Mouse (Mus musculus) heart, adult 2 months (tissue): ENCODE measurements around the gene Itih1. TPM values are rescaled to one million over a fixed set of nuclear protein-coding genes. Genes with fewer than 3 reads are reported as not detected.

Source experiments
- DNase-seq, 2 experiments: peaks; one replicate each; pipeline ENCODE4 v3.0.0; 2021
- H3K27ac ChIP-seq: fragments of 200-600 bp; 2 replicates; pipeline ENCODE4 v1.8.1; 2022
- H3K27me3 ChIP-seq: fragments of 200-500 bp; 2 replicates; pipeline ENCODE4 v1.6.1; 2012; ENCODE audit warnings: mild to moderate bottlenecking, low read length, inconsistent platforms, mixed read lengths; ENCODE audit not compliant: control insufficient read depth, insufficient read depth
- H3K36me3 ChIP-seq: fragments of 200-500 bp; 2 replicates; pipeline ENCODE4 v1.6.1; 2012; ENCODE audit warnings: low read length, inconsistent platforms; ENCODE audit not compliant: control insufficient read depth, insufficient read depth
- H3K4me1 ChIP-seq: fragments of 200-500 bp; 2 replicates; pipeline ENCODE4 v1.6.1; 2011; ENCODE audit warnings: low read length; ENCODE audit not compliant: control insufficient read depth, insufficient read depth
- H3K4me3 ChIP-seq: fragments of 200-600 bp; 2 replicates; pipeline ENCODE4 v1.8.1; 2022
- H3K79me2 ChIP-seq: fragments of 200-500 bp; replicated peaks from 2 replicates; pipeline ENCODE4 v1.6.1; 2012; ENCODE audit warnings: mild to moderate bottlenecking, inconsistent platforms, low read length, moderate library complexity, mixed read lengths; ENCODE audit not compliant: control insufficient read depth, insufficient read depth
- H3K9ac ChIP-seq: fragments of 200-500 bp; 2 replicates; pipeline ENCODE4 v1.6.1; 2012; ENCODE audit warnings: low read depth, mild to moderate bottlenecking, control low read depth, inconsistent platforms, low read length, mixed read lengths
- CTCF ChIP-seq: fragments of 200-600 bp; IDR thresholded peaks from 2 replicates; pipeline ENCODE4 v1.8.1; 2022; ENCODE audit warnings: antibody characterized with exemption, mild to moderate bottlenecking, moderate library complexity
- EP300 ChIP-seq: fragments of 200-500 bp; IDR thresholded peaks from 2 replicates; pipeline ENCODE4 v1.6.1; 2011; ENCODE audit warnings: low read depth, low read length, control low read depth; ENCODE audit not compliant: insufficient read depth
- POLR2A ChIP-seq: fragments of 200-500 bp; IDR thresholded peaks from 2 replicates; pipeline ENCODE4 v1.6.1; 2011; ENCODE audit warnings: mild to moderate bottlenecking, low read depth, low read length, control low read depth; ENCODE audit not compliant: insufficient read depth
- WGBS: fragments of 180-500 bp; shearing (Covaris S2); methylation state at CpG from one replicate; pipeline ENCODE4 v1.1.7; 2018; 5-methylcytosine and 5-hydroxymethylcytosine counted together
- intact Hi-C: fragments of 180-260 bp; cut with DNase I; formaldehyde crosslinking; loops from one replicate; pipeline ENCODE4 v1.15.1; 2025
- polyA plus RNA-seq: library from polyadenylated mRNA; depleted of rRNA; stranded (reverse); fragments of >200 nt; gene quantifications from 2 replicates; pipeline ENCODE4 v1.2.3, GENCODE M21; 2012
- total RNA-seq, 2 experiments: library from RNA; stranded (reverse); gene quantifications; 2 replicates each; pipeline ENCODE4 v1.2.3; 2021

The Itih1 gene
- total and polyA plus RNA-seq, 3 experiments = 0.04 TPM; not detected in 2

DNA sequence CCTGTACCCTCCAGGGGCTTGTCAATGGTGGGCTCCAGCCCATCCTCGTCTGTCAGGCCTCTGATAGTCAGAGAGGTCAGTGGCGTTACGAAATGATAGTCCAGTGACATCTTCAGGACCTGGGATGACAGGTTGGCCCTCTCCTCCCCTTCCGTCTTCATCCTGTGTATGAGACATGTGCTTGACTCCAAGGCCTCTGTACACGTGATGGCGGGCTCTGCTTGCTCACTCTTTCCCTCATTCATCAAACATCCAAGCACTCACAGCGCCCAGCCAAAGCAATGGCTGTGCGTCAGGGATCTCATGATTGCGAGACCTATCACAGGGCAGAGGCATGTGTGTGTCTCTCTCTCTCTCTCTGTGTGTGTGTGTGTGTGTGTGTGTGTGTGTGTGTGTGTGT, 9.7 kb downstream of the Itih1 start:
- WGBS = 79% methylated on average over 9 of the region's 9 CpGs

DNA sequence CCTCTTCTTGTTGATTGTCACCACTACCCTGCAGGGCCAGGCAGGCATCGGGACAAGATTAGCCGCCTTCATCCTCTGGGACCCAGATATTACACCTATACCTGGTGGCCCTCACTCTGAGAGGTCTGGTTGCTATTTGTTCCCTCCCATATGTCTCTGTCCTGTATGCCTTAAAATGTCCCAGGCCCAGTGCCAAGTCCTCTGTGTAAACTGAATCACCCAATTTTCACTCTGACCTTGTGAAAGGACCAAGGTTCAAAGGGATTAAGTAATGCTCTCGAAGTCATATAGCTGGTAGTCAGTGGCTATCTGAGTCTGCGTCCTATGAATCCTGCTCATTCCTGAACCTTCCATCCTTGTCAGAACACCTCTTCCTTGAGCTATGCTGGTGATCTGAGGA, 12.7 kb downstream of the Itih1 start:
- H3K79me2 ChIP-seq = no peaks in the 10 kb centered on the region
- H3K4me1 ChIP-seq = no peaks in the 10 kb centered on the region
- no peak for DNase-seq
- no peaks in the 10 kb centered on the region for H3K36me3 ChIP-seq
- intact Hi-C loops = no loop called here
- H3K27ac ChIP-seq = no peak overlapping the region
- H3K9ac ChIP-seq = no peak overlapping the region
- TF ChIP-seq EP300 (no peak), POLR2A (no peak), CTCF (no peak)
- WGBS = 85% methylated on average over 4 of the region's 4 CpGs
- H3K27me3 ChIP-seq = no peaks in the 10 kb centered on the region
- no peak overlapping the region for H3K4me3 ChIP-seq

More for the DNA sequence above, 9.7 kb downstream of the Itih1 start:
- no peak for DNase-seq
- no peak overlapping the region for H3K9ac ChIP-seq
- H3K4me1 ChIP-seq = no peaks in the 10 kb centered on the region
- H3K4me3 ChIP-seq = no peak overlapping the region
- no peaks in the 10 kb centered on the region for H3K27me3 ChIP-seq
- no peaks in the 10 kb centered on the region for H3K36me3 ChIP-seq
- TF ChIP-seq CTCF (no peak), EP300 (no peak), POLR2A (no peak)
- no peaks in the 10 kb centered on the region for H3K79me2 ChIP-seq
- H3K27ac ChIP-seq = no peak overlapping the region
- intact Hi-C loops = no loop called here

DNA sequence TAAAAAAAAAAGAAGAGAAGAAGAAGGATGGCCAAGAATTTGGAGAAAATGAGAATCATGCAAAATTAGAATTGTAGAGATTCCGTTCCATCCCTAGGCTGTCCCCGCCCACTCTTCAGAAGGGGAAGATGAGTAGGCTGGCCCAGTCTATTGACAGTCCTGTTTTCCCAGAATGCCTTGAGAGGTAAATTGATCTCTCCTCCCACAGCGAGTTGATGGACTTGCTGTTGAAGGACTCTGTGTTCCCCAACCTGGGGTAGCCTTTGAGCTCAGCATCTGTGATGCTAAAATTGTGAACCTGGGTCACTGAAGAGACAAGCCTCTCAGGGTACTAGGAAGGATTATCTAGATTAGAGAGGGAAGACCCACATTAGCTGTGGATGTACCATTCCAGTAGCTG, 17.6 kb downstream of the Itih1 start:
- intact Hi-C loops = no loop called here
- no peaks in the 10 kb centered on the region for H3K27me3 ChIP-seq
- H3K9ac ChIP-seq = no peak overlapping the region
- DNase-seq = no peak
- no peaks in the 10 kb centered on the region for H3K79me2 ChIP-seq
- H3K36me3 ChIP-seq = no peaks in the 10 kb centered on the region
- no peaks in the 10 kb centered on the region for H3K4me1 ChIP-seq
- no peak for TF ChIP-seq EP300
- no peak for TF ChIP-seq POLR2A
- TF ChIP-seq CTCF = no peak
- H3K27ac ChIP-seq = no peak overlapping the region
- 91% methylated on average over 3 of the region's 3 CpGs for WGBS
- no peak overlapping the region for H3K4me3 ChIP-seq

DNA sequence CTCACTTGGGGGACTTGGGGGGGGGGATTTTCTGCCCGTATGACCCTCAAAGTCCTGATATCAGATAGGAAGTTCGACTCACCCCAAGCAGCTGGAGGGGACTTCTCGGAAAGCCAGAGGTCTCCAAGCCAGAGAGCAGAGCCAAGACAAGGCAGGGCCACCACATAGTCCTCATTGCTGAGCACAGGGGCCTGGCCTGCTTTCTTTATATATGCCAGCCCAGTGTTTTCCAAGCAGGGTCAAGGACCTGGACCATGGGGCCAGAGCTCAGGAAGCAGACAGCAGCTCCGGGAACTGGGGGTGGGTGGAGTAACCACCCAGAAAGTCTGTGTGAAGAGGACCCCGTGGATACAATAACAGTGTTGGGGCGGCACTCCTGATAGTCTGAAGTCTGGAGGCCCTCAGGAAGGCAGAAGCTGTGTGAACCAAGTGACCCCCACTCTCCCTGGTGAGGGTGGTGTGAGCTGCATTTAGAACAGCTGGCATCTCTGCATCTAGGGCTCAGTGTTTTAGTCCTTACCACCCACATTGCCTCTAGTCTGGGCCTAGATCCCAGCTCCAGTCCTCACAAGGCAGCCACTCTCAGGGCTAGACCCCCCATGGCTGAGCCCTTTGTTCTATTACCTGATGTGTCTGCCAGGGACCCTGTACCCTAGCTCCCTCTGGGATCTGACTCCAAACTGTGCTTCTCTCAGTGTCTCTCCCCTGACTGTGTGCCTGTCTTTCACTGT, 19.5 kb downstream of the Itih1 start, which contains the start of gene Itih3:
Gene Itih3 (minus strand): TSS at position 386 of the 731 bp plus-strand sequence.
- Histone ChIP-seq H3K27me3 (no peaks in the 10 kb centered on the region), H3K4me3 (no peak within 1 kb of the TSS), H3K27ac (no peak within 1 kb of the TSS), H3K4me1 (no peaks in the 10 kb centered on the region), H3K79me2 (no peaks in the 10 kb centered on the region), H3K36me3 (no peaks in the 10 kb centered on the region), H3K9ac (no peak within 1 kb of the TSS)
- DNase-seq = no peak
- intact Hi-C loops = no loop called here
- WGBS = 34% methylated on average over 6 of the region's 6 CpGs
- TF ChIP-seq POLR2A = no peak
- TF ChIP-seq CTCF = no peak
- no peak for TF ChIP-seq EP300

DNA sequence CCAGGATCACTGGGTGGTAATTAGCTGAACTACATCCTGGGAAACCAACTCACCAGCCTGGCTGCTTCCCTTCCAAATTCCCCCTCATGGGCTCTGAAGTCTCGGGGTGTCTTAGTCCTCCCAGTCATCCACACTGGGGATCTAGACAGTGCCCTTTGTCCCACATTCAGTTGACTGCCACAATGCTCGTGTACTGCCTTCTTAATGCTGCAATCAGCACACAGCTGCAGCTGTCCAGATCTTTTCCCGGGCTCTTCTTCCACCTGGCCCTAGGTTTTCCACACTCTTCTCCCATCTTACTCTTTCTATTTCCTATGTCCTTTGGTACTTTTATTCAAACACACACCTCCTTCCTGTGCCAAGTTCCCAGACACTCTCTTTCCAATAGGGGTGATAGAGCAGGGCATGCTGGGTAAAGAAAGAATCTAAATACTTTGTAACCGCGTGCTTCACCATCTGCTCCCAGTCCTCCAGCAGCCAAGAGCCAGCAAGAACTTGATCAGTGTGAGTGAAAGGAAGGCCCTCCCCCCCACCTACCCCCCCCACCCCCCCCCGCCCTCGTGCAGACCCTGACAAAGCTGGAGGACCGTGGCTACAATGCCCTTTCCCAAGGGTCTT, 20.9 kb downstream of the Itih1 start:
- no peaks in the 10 kb centered on the region for H3K79me2 ChIP-seq
- no peaks in the 10 kb centered on the region for H3K36me3 ChIP-seq
- 40% methylated on average over 8 of the region's 8 CpGs for WGBS
- H3K27ac ChIP-seq = no peak overlapping the region
- TF ChIP-seq EP300 (no peak), POLR2A (no peak), CTCF (no peak)
- no peak overlapping the region for H3K4me3 ChIP-seq
- no peak overlapping the region for H3K9ac ChIP-seq
- no peak for DNase-seq
- no peaks in the 10 kb centered on the region for H3K4me1 ChIP-seq
- intact Hi-C loops = no loop called here
- no peaks in the 10 kb centered on the region for H3K27me3 ChIP-seq

DNA sequence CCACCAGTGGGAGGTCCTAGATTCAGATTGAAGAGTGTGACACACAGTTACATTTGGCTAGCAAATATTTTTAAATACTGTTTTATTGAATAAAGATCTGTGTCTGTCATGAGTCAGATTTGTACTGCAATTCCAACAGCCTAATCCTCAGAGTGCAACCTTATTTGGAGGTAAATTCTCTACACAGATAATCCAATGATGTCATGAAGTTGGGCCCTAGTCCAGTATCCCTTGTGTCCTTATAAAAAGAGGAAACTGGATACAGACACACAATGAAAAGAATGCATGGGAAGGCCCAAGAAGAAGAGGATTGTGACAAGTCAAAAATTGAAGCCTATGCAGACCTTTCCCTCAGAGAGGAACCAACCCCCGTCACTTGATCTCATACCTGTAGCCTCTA, 26.6 kb downstream of the Itih1 start:
- no peak for DNase-seq
- no peak overlapping the region for H3K27ac ChIP-seq
- intact Hi-C loops = no loop called here
- no peaks in the 10 kb centered on the region for H3K79me2 ChIP-seq
- H3K9ac ChIP-seq = no peak overlapping the region
- no peaks in the 10 kb centered on the region for H3K27me3 ChIP-seq
- TF ChIP-seq CTCF = no peak
- TF ChIP-seq EP300 = no peak
- TF ChIP-seq POLR2A = no peak
- H3K4me3 ChIP-seq = no peak overlapping the region
- H3K4me1 ChIP-seq = no peaks in the 10 kb centered on the region
- no peaks in the 10 kb centered on the region for H3K36me3 ChIP-seq
- WGBS = 63% methylated on average over 1 of the region's 1 CpGs
